Mouse (Mus musculus) lung, embryonic 15.5 days (tissue): ENCODE results near the gene Epha8. TPM values are rescaled to one million over a fixed set of nuclear protein-coding genes. Genes with fewer than 3 reads are reported as not detected.

Experiments
- polyA plus RNA-seq: library from polyadenylated mRNA; unstranded; fragments of >200 nt; fragmentation: Nextera tagmentation; extraction: Ambion mirVana; gene quantifications from 2 replicates; pipeline ENCODE4 v1.2.1, GENCODE M21; 2015

The Epha8 gene
- polyA plus RNA-seq, 1 experiment from 2014 or later: 0.06 TPM

Other genes starting within 250 kb of the Epha8 start
- 5.1 and 5.8 TPM in 2 replicates for gene Ephb2, start 120.8 kb downstream of the Epha8 start, polyA plus RNA-seq
- 46.4 and 51.0 TPM in 2 replicates for gene C1qb, start 70.6 kb downstream of the Epha8 start, polyA plus RNA-seq
- gene C1qc, start 63.8 kb downstream of the Epha8 start, polyA plus RNA-seq: 22.1 and 24.6 TPM in 2 replicates
- gene C1qa, start 58.0 kb downstream of the Epha8 start, polyA plus RNA-seq: 33.2 TPM in 2 replicates
- 4.1 and 5.1 TPM in 2 replicates for gene Zbtb40, start 92.0 kb upstream of the Epha8 start, polyA plus RNA-seq